Mouse (Mus musculus) gastrocnemius, postnatal 25 days (tissue): ENCODE data around the gene Tmem102. TPM values are rescaled to one million over a fixed set of nuclear protein-coding genes. Genes with fewer than 3 reads are reported as not detected.

ENCODE experiments used
- DNase-seq: peaks from one replicate; pipeline ENCODE4 v3.0.0; 2022
- long read RNA-seq, 2 experiments: library from polyadenylated mRNA; stranded (forward); transcript quantifications; one replicate each; pipeline ENCODE4 v2.0.0; 2021
- total RNA-seq, 2 experiments: library from RNA; stranded (reverse); gene quantifications; 1 replicate in 1 of 2; 2 replicates in 1 of 2; pipeline ENCODE4 v1.2.3; 2021

Gene Tmem102
- under 1 TPM; 0.18 to 0.35 TPM for total RNA-seq
- long read RNA-seq, experiment 1, result 0 reads
- long read RNA-seq, experiment 2, result 0 reads

GRCm38 (mm10) chr11:69804972-69805909 is at the start of gene Tmem102:
Tmem102 (minus strand) TSS chr11:69805624.
- no peak for DNase-seq

GRCm38 (mm10) chr11:69854680-69855079 is 49.3 kb upstream of the Tmem102 start:
- DNase-seq, result no peak

DNA sequence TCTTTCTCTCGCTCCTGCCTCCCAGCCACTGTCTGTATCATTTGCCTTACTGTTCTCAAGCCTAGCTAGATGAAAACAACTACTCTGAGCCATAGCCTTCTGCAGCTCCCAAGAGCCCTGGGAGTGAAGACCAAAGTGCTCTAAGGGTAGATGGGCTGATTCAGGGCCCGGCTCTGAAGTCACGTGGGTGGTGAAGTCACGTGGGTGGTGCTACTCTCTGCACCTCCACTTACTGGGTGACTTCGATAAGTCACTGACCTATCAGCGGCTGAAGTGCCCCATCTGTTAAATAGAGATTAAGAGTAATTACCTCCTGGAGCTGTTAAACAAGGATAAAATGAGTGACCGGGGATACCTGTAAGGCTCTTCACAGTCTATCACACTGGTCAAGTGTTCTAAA is 48.6 kb upstream of the Tmem102 start:
- DNase-seq, result no peak

DNA sequence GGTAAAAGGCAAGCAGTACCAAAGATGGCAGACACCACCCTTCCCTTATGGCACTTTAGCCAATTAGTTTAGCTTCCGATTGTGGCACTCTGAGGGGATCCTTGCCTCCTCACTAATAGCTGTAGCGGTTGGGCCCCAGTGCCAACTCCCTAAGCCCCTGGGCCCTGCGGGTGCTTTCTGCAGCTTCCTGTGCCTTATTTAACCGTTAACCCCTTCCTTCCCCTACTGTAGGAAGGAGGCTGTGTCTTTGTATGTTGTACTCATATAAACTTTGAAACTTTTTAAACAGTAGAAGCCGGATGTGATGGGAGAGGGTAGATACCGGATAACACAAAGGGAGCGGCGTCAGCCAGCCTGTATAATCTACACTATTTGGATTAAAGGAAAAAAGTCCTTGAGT is 45.3 kb upstream of the Tmem102 start:
- no peak for DNase-seq

- DNase-seq, result no peak
These were observed 44.5 kb upstream of the Tmem102 start for GRCm38 (mm10) chr11:69849884-69850283.

DNA sequence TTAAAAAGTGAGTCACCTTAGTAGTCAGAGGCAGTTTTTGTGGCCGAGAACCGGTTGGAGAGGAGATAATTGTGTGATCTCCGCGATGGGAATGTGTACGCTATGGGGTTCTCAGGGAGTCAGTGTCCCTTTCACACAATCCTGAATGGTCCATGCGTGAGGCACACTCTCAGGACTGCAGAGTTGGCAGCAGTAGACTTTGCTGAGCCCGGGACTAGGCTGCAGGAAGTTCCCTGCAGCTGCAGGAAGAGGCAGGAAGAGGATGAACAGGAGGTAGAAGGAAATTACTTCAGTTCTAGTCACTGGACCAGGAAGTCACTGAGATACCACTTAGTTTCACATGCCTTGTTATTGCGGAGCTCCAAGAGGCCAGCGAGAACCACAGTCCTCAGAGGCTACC is 43.7 kb upstream of the Tmem102 start:
- no peak for DNase-seq

DNA sequence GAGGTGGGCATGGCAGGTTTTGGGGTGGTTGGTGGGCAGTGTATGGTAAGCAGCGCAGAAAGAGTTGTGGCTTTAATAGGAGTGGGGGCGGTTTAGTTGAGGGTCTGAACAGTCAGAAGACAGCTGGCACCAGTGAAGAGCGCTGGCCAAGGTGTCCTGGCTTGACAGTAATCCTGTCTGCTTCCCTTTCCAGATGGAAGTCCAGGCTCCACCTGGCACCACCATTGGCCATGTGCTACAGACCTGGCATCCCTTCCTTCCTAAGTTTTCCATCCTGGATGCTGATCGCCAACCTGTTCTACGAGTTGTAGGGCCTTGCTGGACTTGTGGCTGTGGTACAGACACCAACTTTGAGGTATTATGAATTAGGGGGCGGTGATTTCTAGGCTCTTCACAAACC is 42.6 kb upstream of the Tmem102 start:
- no peak for DNase-seq

- DNase-seq, result peak; percentile 32
These were observed 41.6 kb upstream of the Tmem102 start for GRCm38 (mm10) chr11:69846738-69847688.

GRCm38 (mm10) chr11:69846198-69846680 is 40.8 kb upstream of the Tmem102 start, which contains the start of gene Plscr3:
Plscr3 (plus strand) TSS chr11:69846376.
- peak; percentile 89 for DNase-seq

- DNase-seq, result no peak
These were observed 33.3 kb upstream of the Tmem102 start for GRCm38 (mm10) chr11:69838714-69839104.

DNA sequence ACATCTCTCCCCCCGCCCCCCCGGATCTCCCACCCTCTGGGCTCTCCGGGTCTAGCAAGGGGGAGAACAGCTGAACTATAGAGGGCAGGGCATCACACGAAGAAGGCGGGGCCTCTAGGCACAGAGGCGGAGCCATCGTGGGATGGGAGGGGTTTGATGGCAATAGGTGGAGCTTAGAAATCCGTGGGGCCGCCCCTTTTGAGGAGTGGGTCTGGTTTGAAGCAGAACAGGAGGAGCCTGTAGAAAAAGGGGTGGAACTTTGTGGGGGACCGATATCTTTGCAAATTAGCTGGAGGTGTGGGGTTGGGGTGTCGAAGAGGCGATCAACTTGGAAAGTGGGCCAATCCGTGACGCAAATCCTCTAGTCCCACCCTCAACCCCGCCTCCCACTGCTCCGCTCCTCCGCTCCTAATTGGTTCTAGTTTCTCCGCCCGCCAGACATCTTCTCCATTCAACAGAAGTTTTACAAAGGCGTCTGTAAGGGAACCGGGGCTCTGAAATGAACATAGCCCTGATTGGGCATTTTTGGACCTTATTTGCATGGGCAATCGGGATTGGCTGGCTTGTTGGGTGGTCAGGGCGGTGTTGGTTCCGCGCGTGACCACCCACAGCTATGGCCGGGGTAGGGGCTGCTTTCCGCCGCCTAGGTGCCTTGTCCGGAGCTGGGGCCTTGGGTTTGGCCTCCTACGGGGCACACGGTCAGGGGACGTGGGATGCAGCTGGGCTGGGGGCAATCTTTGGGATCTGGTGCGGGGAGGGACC is 32.7 kb upstream of the Tmem102 start, which contains the start of gene Tmem256:
TSS of gene Tmem256 (plus strand) at position 563 of the 762 bp plus-strand sequence.
- peak; percentile 96 for DNase-seq

DNA sequence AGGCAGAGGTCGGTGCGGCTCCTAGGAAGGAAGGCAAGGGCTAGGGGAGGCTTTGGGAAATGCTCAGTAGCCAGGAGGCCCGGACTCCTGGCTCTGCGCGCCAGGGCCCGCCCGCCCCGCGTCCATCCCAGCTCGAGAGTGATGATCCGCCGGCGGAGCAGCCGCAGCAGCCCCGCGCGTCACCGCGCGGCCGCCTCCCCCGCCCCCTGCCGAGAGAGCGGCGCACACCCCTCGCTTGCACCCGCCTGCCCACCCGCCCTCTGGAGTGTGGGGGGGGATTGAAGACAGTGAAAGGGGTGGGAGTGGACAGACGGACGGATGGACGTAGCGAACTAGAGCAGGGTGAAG is 32.2 kb upstream of the Tmem102 start, which contains the start of gene Nlgn2:
TSS of gene Nlgn2 (minus strand) at position 181 of the 348 bp plus-strand sequence.
- no peak for DNase-seq

DNA sequence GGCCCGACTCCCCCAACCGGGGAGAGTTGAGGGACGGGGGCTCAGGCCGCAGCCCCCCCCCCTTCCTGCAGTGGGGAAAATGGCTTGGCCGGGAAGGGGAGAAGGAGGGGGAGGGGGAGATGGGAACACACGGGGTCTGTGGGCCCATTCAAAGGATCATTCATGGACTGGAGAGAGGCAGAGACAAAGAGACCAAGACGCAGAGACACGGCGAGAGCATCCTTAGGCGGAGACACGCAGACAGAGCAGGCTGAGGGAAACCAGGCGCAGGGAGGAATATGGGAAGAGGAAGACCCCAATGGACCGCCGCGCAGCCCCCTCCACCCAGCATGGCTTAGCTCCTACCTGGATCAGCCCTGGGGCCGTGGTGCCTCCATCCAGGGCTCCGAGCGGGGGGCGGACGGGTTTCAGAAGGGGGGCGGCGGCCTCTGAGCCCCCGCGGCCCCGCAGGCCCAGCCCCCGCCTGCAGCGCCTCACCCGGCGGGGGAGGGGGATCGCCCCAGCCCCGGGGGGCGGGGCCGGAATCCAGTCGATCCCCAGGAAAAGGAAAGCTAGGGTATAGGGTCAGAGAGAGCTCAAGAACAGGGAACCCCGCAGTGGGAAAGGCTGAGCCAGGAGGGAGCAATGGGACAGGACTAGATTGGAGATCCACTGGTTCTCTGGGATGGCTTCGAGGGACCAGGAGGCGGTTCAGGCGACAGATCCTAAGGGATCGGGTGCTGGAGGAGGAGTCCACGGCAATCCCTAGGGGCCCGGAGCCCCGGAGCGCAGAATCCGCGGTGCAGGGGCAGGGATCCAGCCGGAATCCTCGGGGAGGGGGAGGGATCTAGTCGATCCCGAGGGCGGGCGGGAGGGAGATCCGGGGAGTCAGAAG is 31.5 kb upstream of the Tmem102 start:
- peak; percentile 58 for DNase-seq

DNA sequence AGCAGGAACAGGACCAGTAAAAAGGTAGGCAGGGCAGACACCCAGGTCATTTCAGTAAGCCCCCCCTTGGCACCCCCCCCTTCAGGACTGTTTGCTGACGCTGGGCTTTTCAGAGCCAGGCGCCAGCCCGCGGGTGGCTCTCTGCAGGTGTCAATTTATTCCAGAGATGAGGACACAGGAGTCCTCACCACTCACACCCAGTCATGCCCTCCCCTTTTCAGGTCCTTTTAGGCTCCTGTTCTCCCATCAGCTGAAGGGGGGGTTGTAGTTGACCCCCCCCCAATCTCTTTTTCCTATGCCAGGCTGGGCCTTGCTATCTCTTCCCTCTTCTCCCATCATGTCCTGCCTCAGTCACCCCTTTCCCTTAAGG is 30.5 kb upstream of the Tmem102 start:
- DNase-seq, result no peak

GRCm38 (mm10) chr11:69835326-69835965 is 30.0 kb upstream of the Tmem102 start:
- no peak for DNase-seq

- no peak for DNase-seq
These were observed 28.7 kb upstream of the Tmem102 start for GRCm38 (mm10) chr11:69834001-69834549.

- no peak for DNase-seq
These were observed 28.1 kb upstream of the Tmem102 start for GRCm38 (mm10) chr11:69833554-69833953.

GRCm38 (mm10) chr11:69828832-69829231 is 23.4 kb upstream of the Tmem102 start:
- DNase-seq, result no peak

DNA sequence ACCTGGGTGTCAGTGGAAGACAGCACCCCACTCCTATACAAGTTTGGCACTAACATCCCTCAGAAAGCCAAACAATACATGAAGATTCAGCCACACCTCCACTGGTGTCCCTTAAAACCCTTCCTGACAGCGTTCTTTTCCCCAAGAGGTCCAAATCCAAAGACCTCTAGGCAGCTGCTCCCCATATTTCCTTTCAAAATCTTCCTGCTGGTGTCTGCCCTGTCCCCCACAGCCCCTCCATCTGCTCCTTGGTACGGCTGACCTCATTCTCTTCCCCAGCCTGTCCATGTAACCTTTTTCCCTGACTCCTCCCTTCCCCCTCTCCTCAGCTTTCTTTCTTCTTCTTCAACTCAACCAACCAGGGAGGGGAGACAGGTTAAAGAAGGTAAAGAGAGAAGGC is 18.0 kb upstream of the Tmem102 start:
- no peak for DNase-seq

DNA sequence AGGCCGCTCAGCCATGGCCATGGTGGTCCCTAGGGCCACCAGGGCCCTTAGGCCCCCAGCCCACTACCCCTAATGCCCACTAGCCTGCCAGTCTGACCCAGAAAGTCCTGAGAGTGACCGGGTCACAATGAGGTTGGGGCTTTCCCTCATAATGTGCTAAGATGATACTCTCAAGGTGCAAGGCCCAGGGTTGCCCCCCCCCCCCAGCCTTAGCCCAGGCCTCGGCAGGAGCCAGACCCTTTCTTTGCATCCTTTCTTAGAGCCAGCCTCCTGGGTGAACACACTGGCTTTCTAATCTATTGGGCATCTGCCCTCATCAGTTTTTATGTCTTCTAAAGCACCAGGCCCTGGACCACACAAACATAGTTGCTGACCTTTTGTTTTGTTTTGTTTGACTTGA is 16.7 kb upstream of the Tmem102 start, which contains the start of gene Spem1:
TSS of gene Spem1 (minus strand) at position 101 of the 400 bp plus-strand sequence.
- no peak for DNase-seq
